Mouse (Mus musculus) liver, embryonic 14.5 days (tissue): ENCODE data around the gene Srsf2. TPM values are rescaled to one million over a fixed set of nuclear protein-coding genes. Genes with fewer than 3 reads are reported as not detected.
"Not testable (repeated sequence)": the region's sequence is repeated elsewhere in the genome, so short reads cannot be mapped to it uniquely, and the experiment has no call there.

Source experiments
- ATAC-seq: fragments of 200-750 bp; cut with Nextera tagmentation; 2 replicates; pipeline ENCODE4 v1.8.0; 2017; ENCODE audit warnings: moderate number of reproducible peaks, mild to moderate bottlenecking, moderate library complexity; ENCODE audit not compliant: insufficient read depth
- DNase-seq, 3 experiments: peaks; one replicate each; pipeline ENCODE4 v3.0.0-alpha.2; 2012 to 2013; ENCODE audit warnings: low read depth in 3 of 3, low spot score in 3 of 3
- H3K27ac ChIP-seq: fragments of 300-500 bp; sonication (generic); 2 replicates; pipeline ENCODE4 v1.5.1; 2014; ENCODE audit warnings: moderate library complexity, mild to moderate bottlenecking, control low read depth, inconsistent platforms
- H3K27me3 ChIP-seq: fragments of 300-500 bp; sonication (generic); 2 replicates; pipeline ENCODE4 v1.6.1; 2014; ENCODE audit warnings: mild to moderate bottlenecking, low read length, moderate library complexity; ENCODE audit not compliant: control insufficient read depth, insufficient read depth
- H3K36me3 ChIP-seq: fragments of 300-500 bp; sonication (generic); replicated peaks from 2 replicates; pipeline ENCODE4 v1.6.1; 2014; ENCODE audit warnings: low read depth; ENCODE audit not compliant: control insufficient read depth, insufficient read depth
- H3K4me1 ChIP-seq, 2 experiments: fragments of 200-500 bp in 1 of 2; fragments of 300-500 bp in 1 of 2; sonication (generic) in 1 of 2; replicated peaks; 2 replicates each; pipeline ENCODE4 v1.6.1; 2012 to 2014; ENCODE audit warnings: antibody characterized with exemption in 1 of 2, inconsistent platforms in 1 of 2, low read length in 1 of 2; ENCODE audit not compliant: control insufficient read depth in 2 of 2, insufficient read depth in 2 of 2
- H3K4me2 ChIP-seq: fragments of 300-500 bp; sonication (generic); 2 replicates; pipeline ENCODE4 v1.6.1; 2014; ENCODE audit warnings: low read depth, mild to moderate bottlenecking, control low read depth, moderate library complexity
- H3K4me3 ChIP-seq, 2 experiments: fragments of 200-500 bp in 1 of 2; fragments of 300-500 bp in 1 of 2; sonication (generic) in 1 of 2; 2 replicates each; pipeline ENCODE4 v1.5.1; 2012 to 2014; ENCODE audit warnings: low read depth in 2 of 2, low read length in 2 of 2, mild to moderate bottlenecking in 2 of 2, control low read depth in 1 of 2, inconsistent platforms in 1 of 2, moderate library complexity in 1 of 2; ENCODE audit not compliant: insufficient read depth in 1 of 2
- H3K9ac ChIP-seq: fragments of 300-500 bp; sonication (generic); replicated peaks from 2 replicates; pipeline ENCODE4 v1.6.1; 2014; ENCODE audit warnings: mild to moderate bottlenecking, control low read depth, moderate library complexity
- H3K9me3 ChIP-seq: fragments of 300-500 bp; sonication (generic); 2 replicates; pipeline ENCODE4 v1.6.1; 2016; ENCODE audit warnings: low read length, mixed read lengths; ENCODE audit not compliant: control insufficient read depth
- CTCF ChIP-seq: IDR thresholded peaks from 2 replicates; pipeline ENCODE4 v1.5.1; 2016; ENCODE audit warnings: antibody characterized with exemption, low read depth, control low read depth
- EP300 ChIP-seq: IDR thresholded peaks from 2 replicates; pipeline ENCODE4 v1.6.1; 2016; ENCODE audit warnings: antibody characterized with exemption, low read depth
- WGBS: fragments of 180-500 bp; shearing (Covaris S2); extraction: QIAGEN DNeasy Blood & Tissue Kit; methylation state at CpG from one replicate; pipeline ENCODE4 v1.1.7; 2014; ENCODE audit not compliant: insufficient replicate concordance; 5-methylcytosine and 5-hydroxymethylcytosine counted together
- polyA plus RNA-seq, 2 experiments: library from polyadenylated mRNA; depleted of rRNA in 1 of 2; stranded (reverse) in 1 of 2; unstranded in 1 of 2; fragments of >200 nt; fragmentation: Nextera tagmentation in 1 of 2; extraction: Ambion mirVana in 1 of 2; gene quantifications; 2 replicates each; pipeline versions ENCODE4 v1.2.1 to v1.2.3; 2012 to 2014

The Srsf2 gene
- polyA plus RNA-seq, 2 experiments, result 334 to 426 TPM

DNA sequence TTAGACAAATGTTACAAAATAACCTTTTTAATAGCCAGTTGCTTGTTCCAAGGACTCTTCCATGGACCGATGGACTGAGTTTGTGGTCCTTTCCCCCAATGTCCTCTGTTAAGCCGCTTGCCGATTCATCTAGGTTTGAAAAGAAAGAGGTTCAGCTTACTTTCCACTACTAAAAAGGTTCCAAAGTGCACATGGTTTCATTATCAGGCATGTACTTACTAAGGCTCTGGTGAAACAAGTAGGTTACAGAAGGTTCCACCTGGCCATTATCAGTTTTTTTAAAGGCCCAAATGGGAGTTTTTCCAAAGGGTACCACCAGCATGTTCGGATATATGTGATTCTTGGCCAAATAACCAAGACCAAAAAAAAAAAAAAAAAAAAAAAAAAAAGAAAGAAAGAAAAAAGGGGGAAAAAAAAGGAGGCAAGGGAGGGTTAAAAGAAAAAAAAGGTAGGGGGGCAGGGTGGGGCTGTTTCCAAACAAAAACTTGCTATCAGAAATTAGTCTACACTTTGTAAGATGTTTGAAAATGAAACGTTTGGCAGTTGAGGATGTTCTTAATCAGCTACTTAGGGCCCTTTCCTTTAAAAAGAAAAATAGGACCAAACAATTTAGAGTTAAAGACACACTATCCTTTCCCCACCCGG lies 1.9 kb downstream of the Srsf2 start:
- DNase-seq (no peak), ATAC-seq (no peak)
- peak overlapping the region; percentile 82 for H3K27ac ChIP-seq
- H3K4me3 ChIP-seq, result peak overlapping the region; percentile 70 to 72
- peak overlapping the region; percentile 96 for H3K9ac ChIP-seq
- TF ChIP-seq CTCF (no peak), EP300 (no peak)
- H3K4me1 ChIP-seq, result peaks cover 8 to 9% of the 10 kb centered on the region in 2 experiments; a peak in 3 of 4 replicates
- no peaks in the 10 kb centered on the region for H3K27me3 ChIP-seq
- WGBS, result 22% methylated on average over 6 of the region's 6 CpGs
- H3K36me3 ChIP-seq, result peaks cover 51% of the 10 kb centered on the region
- peak overlapping the region; percentile 93 for H3K4me2 ChIP-seq
- no peaks in the 10 kb centered on the region for H3K9me3 ChIP-seq

DNA sequence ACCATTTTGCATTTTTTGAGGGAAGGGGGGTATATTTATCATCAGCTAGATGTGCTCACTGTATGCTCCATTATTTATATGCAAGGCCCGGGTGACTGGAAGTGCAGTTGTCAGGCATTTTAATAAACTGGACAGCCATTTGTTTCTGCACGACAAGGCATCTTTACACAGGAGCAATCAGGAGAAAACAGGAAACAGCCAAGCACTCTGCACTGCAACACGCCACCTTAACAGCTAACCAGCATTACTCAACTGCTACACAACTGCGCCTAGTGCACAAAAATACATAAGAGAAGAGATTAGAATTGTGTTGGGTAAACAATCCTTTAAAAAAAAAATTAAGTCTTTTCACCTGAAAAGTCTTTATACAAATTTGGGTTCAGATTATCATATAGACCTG lies 2.8 kb downstream of the Srsf2 start:
- Histone ChIP-seq H3K27me3 (no peaks in the 10 kb centered on the region), H3K36me3 (peaks cover 53% of the 10 kb centered on the region), H3K4me3 (peak overlapping the region; percentile 57 to 70), H3K9me3 (no peaks in the 10 kb centered on the region), H3K4me2 (peak overlapping the region; percentile 93), H3K9ac (peak overlapping the region; percentile 42; the same call in 1 of the 2 replicates), H3K27ac (peak overlapping the region; percentile 40; the same call in 1 of the 2 replicates), H3K4me1 (peaks cover 8 to 9% of the 10 kb centered on the region in 2 experiments; a peak in 3 of 4 replicates)
- TF ChIP-seq EP300 (no peak), CTCF (no peak)
- 21% methylated on average over 4 of the region's 4 CpGs for WGBS
- DNase-seq (no peak), ATAC-seq (no peak)

DNA sequence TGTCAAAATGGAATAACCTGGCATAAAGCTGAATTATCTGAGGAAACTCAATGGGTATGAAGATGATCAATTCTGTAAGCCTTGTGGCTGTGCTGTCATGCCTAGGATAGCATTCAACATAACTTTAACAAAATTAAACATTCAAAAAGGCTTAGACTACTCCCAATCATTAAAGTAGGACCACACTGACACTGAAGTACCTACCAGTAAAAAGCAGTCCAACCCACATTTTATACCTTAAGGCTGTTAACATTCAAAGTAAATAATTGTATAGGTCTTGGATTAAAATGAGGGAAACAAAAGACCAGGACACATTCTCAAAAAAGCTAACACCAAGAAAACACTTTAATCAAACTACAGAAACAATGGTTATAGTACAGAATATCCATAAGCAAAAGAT lies 3.3 kb downstream of the Srsf2 start:
- no peak overlapping the region for H3K27ac ChIP-seq
- DNase-seq (no peak), ATAC-seq (no peak)
- peaks cover 53% of the 10 kb centered on the region for H3K36me3 ChIP-seq
- H3K4me2 ChIP-seq, result peak overlapping the region; percentile 93
- TF ChIP-seq CTCF (no peak), EP300 (no peak)
- H3K4me1 ChIP-seq, result peaks cover 7% of the 10 kb centered on the region in 2 experiments; a peak in 3 of 4 replicates
- no peak overlapping the region for H3K9ac ChIP-seq
- H3K4me3 ChIP-seq, result peak overlapping the region in 1 of 2 experiments; percentile 18; a peak in 2 of 4 replicates
- no peaks in the 10 kb centered on the region for H3K9me3 ChIP-seq
- no peaks in the 10 kb centered on the region for H3K27me3 ChIP-seq

DNA sequence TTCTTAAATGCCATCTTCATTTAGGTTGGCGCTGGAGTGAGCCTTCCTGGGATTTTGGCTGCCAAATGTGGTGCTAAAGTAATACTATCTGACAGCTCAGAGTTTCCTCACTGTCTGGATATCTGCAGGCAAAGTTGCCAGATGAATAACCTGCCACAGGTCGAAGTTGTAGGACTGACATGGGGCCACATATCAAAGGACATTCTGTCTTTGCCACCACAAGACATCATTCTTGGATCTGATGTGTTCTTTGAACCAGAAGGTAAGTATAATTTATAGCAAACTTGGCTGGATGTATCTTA lies 4.1 kb downstream of the Srsf2 start:
- not testable (repeated sequence) for H3K4me3 ChIP-seq, ATAC-seq, DNase-seq, H3K9me3 ChIP-seq, H3K4me1 ChIP-seq, H3K9ac ChIP-seq, H3K27me3 ChIP-seq, H3K27ac ChIP-seq
- 52% methylated on average over 2 of the region's 2 CpGs for WGBS
- peak overlapping the region; percentile 93; the same call in 1 of the 2 replicates for H3K4me2 ChIP-seq
- peaks cover 53% of the 10 kb centered on the region for H3K36me3 ChIP-seq

DNA sequence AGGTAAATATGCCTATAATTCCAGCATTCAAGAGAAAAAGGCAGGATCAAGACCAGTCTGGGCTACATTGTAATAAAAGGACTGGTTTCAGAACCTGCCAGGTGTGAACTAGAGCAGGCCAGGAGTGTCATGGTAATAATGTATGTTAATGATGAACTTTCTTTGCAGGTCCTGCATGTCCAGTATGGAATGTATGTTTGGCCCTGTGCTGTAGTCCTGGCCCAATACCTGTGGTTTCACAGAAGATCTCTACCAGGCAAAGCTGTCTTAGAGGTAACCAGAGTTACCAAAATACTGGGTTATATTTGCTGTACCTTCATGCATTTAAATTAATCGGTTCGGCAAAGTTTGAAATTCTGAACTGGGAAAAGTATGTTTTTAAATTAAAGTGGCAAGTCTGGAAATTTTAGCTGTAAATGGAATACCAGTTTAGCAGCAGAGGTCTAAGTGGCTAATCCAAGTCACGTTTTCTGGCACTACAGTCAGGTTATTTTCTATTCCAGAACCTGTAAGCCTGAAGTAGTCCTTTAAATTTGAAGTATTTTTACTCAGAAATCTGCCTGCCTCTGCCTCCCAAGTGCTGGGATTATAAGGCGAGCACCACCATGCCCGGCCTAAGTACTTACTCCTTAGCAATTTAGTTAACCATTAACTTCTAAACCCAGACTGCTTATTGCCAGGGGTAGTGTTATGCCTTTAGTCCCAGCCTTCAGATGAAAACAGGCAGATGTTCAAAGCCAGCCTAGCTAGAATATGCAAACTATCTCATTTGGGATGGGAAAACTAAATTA lies 4.6 kb downstream of the Srsf2 start:
- Histone ChIP-seq H3K4me2 (no peak overlapping the region), H3K27ac (no peak overlapping the region), H3K9ac (no peak overlapping the region), H3K9me3 (no peaks in the 10 kb centered on the region), H3K4me1 (peaks cover 0 to 6% of the 10 kb centered on the region in 2 experiments; a peak in 2 of 4 replicates), H3K36me3 (peaks cover 53% of the 10 kb centered on the region), H3K4me3 (no peak overlapping the region), H3K27me3 (no peaks in the 10 kb centered on the region)
- ATAC-seq, result no peak
- TF ChIP-seq EP300 (no peak), CTCF (no peak)
- no peak for DNase-seq
- 73% methylated on average over 5 of the region's 5 CpGs for WGBS
